Mouse (Mus musculus) lung, embryonic 15.5 days (tissue): Measurements from ENCODE around the gene Lrrc1. TPM values are rescaled to one million over a fixed set of nuclear protein-coding genes. Genes with fewer than 3 reads are reported as not detected.

Experiments
- ATAC-seq: fragments of 200-750 bp; cut with Nextera tagmentation; 2 replicates; pipeline ENCODE4 v1.8.0; 2017; ENCODE audit warnings: moderate number of reproducible peaks, borderline replicate concordance; ENCODE audit not compliant: low FRiP score, low TSS enrichment; ENCODE audit errors: extremely low read depth
- H3K27ac ChIP-seq: fragments of 300-500 bp; sonication (generic); 2 replicates; pipeline ENCODE4 v1.5.1; 2015; ENCODE audit warnings: moderate library complexity, mild to moderate bottlenecking, inconsistent platforms
- H3K27me3 ChIP-seq: fragments of 300-500 bp; sonication (generic); 2 replicates; pipeline ENCODE4 v1.6.1; 2015; ENCODE audit warnings: inconsistent platforms
- H3K36me3 ChIP-seq: fragments of 300-500 bp; sonication (generic); 2 replicates; pipeline ENCODE4 v1.6.1; 2015; ENCODE audit warnings: inconsistent platforms
- H3K4me1 ChIP-seq: fragments of 300-500 bp; sonication (generic); 2 replicates; pipeline ENCODE4 v1.6.1; 2015; ENCODE audit warnings: inconsistent platforms
- H3K4me2 ChIP-seq: fragments of 300-500 bp; sonication (generic); 2 replicates; pipeline ENCODE4 v1.6.1; 2015; ENCODE audit warnings: inconsistent platforms, mild to moderate bottlenecking, moderate library complexity
- H3K4me3 ChIP-seq: fragments of 300-500 bp; sonication (generic); 2 replicates; pipeline ENCODE4 v1.5.1; 2015; ENCODE audit warnings: mild to moderate bottlenecking, inconsistent platforms
- H3K9ac ChIP-seq: fragments of 300-500 bp; sonication (generic); 2 replicates; pipeline ENCODE4 v1.6.1; 2015; ENCODE audit warnings: inconsistent platforms
- H3K9me3 ChIP-seq: fragments of 300-500 bp; sonication (generic); 2 replicates; pipeline ENCODE4 v1.6.1; 2016; ENCODE audit warnings: inconsistent platforms
- WGBS: fragments of 180-500 bp; shearing (Covaris S2); methylation state at CpG from one replicate; pipeline ENCODE4 v1.1.7; 2015; 5-methylcytosine and 5-hydroxymethylcytosine counted together
- polyA plus RNA-seq: library from polyadenylated mRNA; unstranded; fragments of >200 nt; fragmentation: Nextera tagmentation; extraction: Ambion mirVana; gene quantifications from 2 replicates; pipeline ENCODE4 v1.2.1, GENCODE M21; 2015

The Lrrc1 gene
- polyA plus RNA-seq, 1 experiment from 2014 or later = 11.4 TPM

DNA sequence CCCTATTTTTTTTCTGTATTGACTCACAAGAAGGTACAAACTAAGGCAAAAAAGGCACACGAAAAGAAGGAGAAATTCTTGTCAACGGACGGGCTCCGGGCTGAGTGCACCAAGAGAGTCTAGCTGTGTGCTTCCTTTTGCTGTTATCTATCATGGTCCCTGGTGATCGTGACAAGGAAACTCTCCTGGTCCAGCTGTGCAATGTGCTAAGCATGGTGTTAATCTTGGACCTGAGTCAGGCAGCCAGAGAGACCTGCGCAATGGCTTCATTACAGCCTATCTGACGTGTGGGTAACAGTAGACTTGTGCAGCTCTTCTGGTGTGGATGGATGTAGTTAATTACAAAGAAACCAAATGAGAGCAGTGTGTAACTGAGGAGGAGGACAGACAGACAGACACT lies 50.4 kb downstream of the Lrrc1 start:
- H3K4me2 ChIP-seq = no peak overlapping the region
- H3K9ac ChIP-seq = no peak overlapping the region
- H3K4me1 ChIP-seq = 0 out of 2 replicates have a peak, but pooled peaks cover 5% of the 10 kb centered on the region
- no peak overlapping the region for H3K4me3 ChIP-seq
- no peak overlapping the region for H3K27ac ChIP-seq
- ATAC-seq = no peak
- no peaks in the 10 kb centered on the region for H3K36me3 ChIP-seq
- 82% methylated on average over 7 of the region's 7 CpGs for WGBS
- H3K27me3 ChIP-seq = peaks cover 5% of the 10 kb centered on the region; the same call in 1 of the 2 replicates
- no peaks in the 10 kb centered on the region for H3K9me3 ChIP-seq

DNA sequence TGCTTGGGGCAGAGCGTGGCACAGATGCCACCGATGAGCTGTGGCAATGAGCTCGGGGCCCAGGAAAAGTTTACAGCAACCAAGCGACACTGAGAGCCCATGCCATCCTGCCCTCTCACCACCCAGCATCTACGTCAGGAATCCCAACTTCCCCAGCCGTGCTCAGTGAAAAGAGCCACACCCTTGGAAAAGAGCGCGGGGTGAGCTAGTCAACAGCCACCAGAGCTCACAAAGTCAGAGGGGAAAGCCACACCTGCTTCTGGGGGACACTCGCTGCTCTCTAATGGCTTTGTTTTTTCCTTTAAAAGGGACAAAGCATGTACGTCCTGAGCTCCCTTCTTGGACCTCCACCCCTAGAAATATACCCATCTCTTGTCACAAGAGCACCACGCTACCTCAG lies 56.1 kb downstream of the Lrrc1 start:
- H3K27ac ChIP-seq = no peak overlapping the region
- H3K4me2 ChIP-seq = no peak overlapping the region
- peaks cover 27% of the 10 kb centered on the region for H3K4me1 ChIP-seq
- 84% methylated on average over 11 of the region's 11 CpGs for WGBS
- H3K9ac ChIP-seq = no peak overlapping the region
- no peaks in the 10 kb centered on the region for H3K9me3 ChIP-seq
- ATAC-seq = no peak
- H3K4me3 ChIP-seq = no peak overlapping the region
- H3K27me3 ChIP-seq = peaks cover 27% of the 10 kb centered on the region
- H3K36me3 ChIP-seq = no peaks in the 10 kb centered on the region

DNA sequence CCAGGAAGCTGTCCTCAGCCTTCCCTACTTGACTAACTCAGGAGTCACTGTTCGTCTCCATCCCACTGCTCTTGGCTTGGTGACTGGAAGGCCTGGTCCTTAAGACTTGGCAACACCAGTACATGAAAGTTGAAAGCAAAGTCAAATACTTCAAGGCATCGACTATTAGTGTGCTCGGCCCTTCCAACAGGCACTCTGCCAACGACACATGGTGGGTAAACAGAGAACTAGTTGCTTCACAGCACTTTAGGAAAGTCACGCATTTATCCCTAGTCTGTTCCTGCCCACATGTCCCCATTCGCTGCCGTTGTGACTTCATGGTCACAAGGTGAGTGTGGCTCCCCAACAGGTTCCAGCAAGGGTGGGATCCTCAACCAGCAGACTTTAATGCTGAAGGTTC lies 57.2 kb downstream of the Lrrc1 start:
- peaks cover 34% of the 10 kb centered on the region for H3K4me1 ChIP-seq
- H3K9me3 ChIP-seq = no peaks in the 10 kb centered on the region
- H3K27me3 ChIP-seq = peaks cover 27% of the 10 kb centered on the region
- ATAC-seq = peak; percentile 32; the same call in 1 of the 2 replicates
- H3K27ac ChIP-seq = no peak overlapping the region
- no peak overlapping the region for H3K4me2 ChIP-seq
- no peak overlapping the region for H3K4me3 ChIP-seq
- no peaks in the 10 kb centered on the region for H3K36me3 ChIP-seq
- no peak overlapping the region for H3K9ac ChIP-seq
- WGBS = 37% methylated on average over 7 of the region's 7 CpGs

- no peaks in the 10 kb centered on the region for H3K36me3 ChIP-seq
- no peak for ATAC-seq
- WGBS = 63% methylated on average over 12 of the region's 12 CpGs
- H3K4me2 ChIP-seq = no peak overlapping the region
- no peak overlapping the region for H3K9ac ChIP-seq
- peaks cover 41% of the 10 kb centered on the region for H3K4me1 ChIP-seq
- peaks cover 27% of the 10 kb centered on the region for H3K27me3 ChIP-seq
- no peak overlapping the region for H3K4me3 ChIP-seq
- H3K27ac ChIP-seq = no peak overlapping the region
- H3K9me3 ChIP-seq = no peaks in the 10 kb centered on the region
These were observed 58.8 kb downstream of the Lrrc1 start for GRCm38 (mm10) chr9:77485915-77486314.

DNA sequence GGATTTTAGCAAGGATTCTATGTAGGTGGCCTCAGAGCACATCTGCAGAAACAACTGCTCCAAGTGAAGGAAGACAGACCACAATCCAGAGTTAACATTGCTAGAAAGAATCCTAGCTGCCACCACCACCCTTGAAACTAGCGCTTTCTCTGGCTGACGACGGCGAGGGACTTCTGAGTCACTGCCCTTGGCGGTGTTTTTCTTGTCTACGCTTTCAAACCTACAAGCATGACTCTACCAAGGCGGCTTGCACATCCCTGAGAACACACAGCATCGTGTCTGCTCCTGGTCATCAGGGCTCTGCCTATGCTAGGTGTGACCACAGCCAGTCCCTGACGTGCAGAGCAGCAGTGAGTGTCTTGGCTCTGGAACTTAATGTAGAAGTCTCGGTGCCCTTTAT lies 59.9 kb downstream of the Lrrc1 start:
- Histone ChIP-seq H3K4me2 (no peak overlapping the region), H3K9me3 (no peaks in the 10 kb centered on the region), H3K36me3 (no peaks in the 10 kb centered on the region), H3K4me1 (peaks cover 46% of the 10 kb centered on the region), H3K9ac (no peak overlapping the region), H3K27me3 (peaks cover 26% of the 10 kb centered on the region), H3K4me3 (no peak overlapping the region), H3K27ac (no peak overlapping the region)
- WGBS = 89% methylated on average over 10 of the region's 10 CpGs
- no peak for ATAC-seq

GRCm38 (mm10) chr9:77483559-77483958 lies 61.1 kb downstream of the Lrrc1 start:
- WGBS = 36% methylated on average over 3 of the region's 3 CpGs
- no peaks in the 10 kb centered on the region for H3K36me3 ChIP-seq

GRCm38 (mm10) chr9:77482281-77482680 lies 62.4 kb downstream of the Lrrc1 start:
- peaks cover 15% of the 10 kb centered on the region for H3K27me3 ChIP-seq
- H3K9ac ChIP-seq = no peak overlapping the region
- H3K4me3 ChIP-seq = no peak overlapping the region
- H3K4me1 ChIP-seq = peaks cover 41% of the 10 kb centered on the region
- H3K27ac ChIP-seq = no peak overlapping the region
- no peaks in the 10 kb centered on the region for H3K36me3 ChIP-seq
- H3K4me2 ChIP-seq = no peak overlapping the region
- 67% methylated on average over 5 of the region's 5 CpGs for WGBS
- no peak for ATAC-seq
- no peaks in the 10 kb centered on the region for H3K9me3 ChIP-seq

More at GRCm38 (mm10) chr9:77483559-77483958, 61.1 kb downstream of the Lrrc1 start:
- H3K4me3 ChIP-seq = no peak overlapping the region
- no peak overlapping the region for H3K27ac ChIP-seq
- peaks cover 18% of the 10 kb centered on the region for H3K27me3 ChIP-seq
- ATAC-seq = peak; percentile 85; the same call in 1 of the 2 replicates
- no peak overlapping the region for H3K9ac ChIP-seq
- peaks cover 46% of the 10 kb centered on the region for H3K4me1 ChIP-seq
- H3K4me2 ChIP-seq = no peak overlapping the region
- no peaks in the 10 kb centered on the region for H3K9me3 ChIP-seq

GRCm38 (mm10) chr9:77481380-77481779 lies 63.3 kb downstream of the Lrrc1 start:
- H3K27ac ChIP-seq = no peak overlapping the region
- WGBS = 49% methylated on average over 7 of the region's 7 CpGs
- no peak for ATAC-seq
- H3K4me2 ChIP-seq = no peak overlapping the region; the same call in 1 of the 2 replicates
- no peak overlapping the region for H3K9ac ChIP-seq
- H3K4me3 ChIP-seq = no peak overlapping the region
- no peaks in the 10 kb centered on the region for H3K9me3 ChIP-seq
- H3K4me1 ChIP-seq = peaks cover 33% of the 10 kb centered on the region
- H3K36me3 ChIP-seq = no peaks in the 10 kb centered on the region
- H3K27me3 ChIP-seq = peaks cover 13% of the 10 kb centered on the region

- H3K9ac ChIP-seq = no peak overlapping the region
- ATAC-seq = no peak
- no peak overlapping the region for H3K27ac ChIP-seq
- peaks cover 7% of the 10 kb centered on the region for H3K27me3 ChIP-seq
- H3K36me3 ChIP-seq = no peaks in the 10 kb centered on the region
- 53% methylated on average over 9 of the region's 9 CpGs for WGBS
- no peak overlapping the region; the same call in 1 of the 2 replicates for H3K4me2 ChIP-seq
- peaks cover 26% of the 10 kb centered on the region for H3K4me1 ChIP-seq
- H3K9me3 ChIP-seq = no peaks in the 10 kb centered on the region
- H3K4me3 ChIP-seq = no peak overlapping the region
These were observed 63.9 kb downstream of the Lrrc1 start for GRCm38 (mm10) chr9:77480574-77481319.

- Histone ChIP-seq H3K27ac (no peak overlapping the region), H3K36me3 (no peaks in the 10 kb centered on the region), H3K4me2 (no peak overlapping the region), H3K9ac (no peak overlapping the region), H3K4me3 (no peak overlapping the region), H3K9me3 (no peaks in the 10 kb centered on the region), H3K4me1 (peaks cover 26% of the 10 kb centered on the region), H3K27me3 (peaks cover 2% of the 10 kb centered on the region; the same call in 1 of the 2 replicates)
- ATAC-seq = no peak
- 78% methylated on average over 7 of the region's 7 CpGs for whole genome bisulfite sequencing
These were observed 64.7 kb downstream of the Lrrc1 start for GRCm38 (mm10) chr9:77480001-77480400.

- ATAC-seq = no peak
- H3K9ac ChIP-seq = no peak overlapping the region
- no peaks in the 10 kb centered on the region for H3K27me3 ChIP-seq
- H3K36me3 ChIP-seq = no peaks in the 10 kb centered on the region
- no peak overlapping the region for H3K27ac ChIP-seq
- peaks cover 18% of the 10 kb centered on the region for H3K4me1 ChIP-seq
- no peaks in the 10 kb centered on the region for H3K9me3 ChIP-seq
- 78% methylated on average over 10 of the region's 10 CpGs for WGBS
- H3K4me3 ChIP-seq = no peak overlapping the region
- no peak overlapping the region for H3K4me2 ChIP-seq
These were observed 66.3 kb downstream of the Lrrc1 start for GRCm38 (mm10) chr9:77478166-77478920.

DNA sequence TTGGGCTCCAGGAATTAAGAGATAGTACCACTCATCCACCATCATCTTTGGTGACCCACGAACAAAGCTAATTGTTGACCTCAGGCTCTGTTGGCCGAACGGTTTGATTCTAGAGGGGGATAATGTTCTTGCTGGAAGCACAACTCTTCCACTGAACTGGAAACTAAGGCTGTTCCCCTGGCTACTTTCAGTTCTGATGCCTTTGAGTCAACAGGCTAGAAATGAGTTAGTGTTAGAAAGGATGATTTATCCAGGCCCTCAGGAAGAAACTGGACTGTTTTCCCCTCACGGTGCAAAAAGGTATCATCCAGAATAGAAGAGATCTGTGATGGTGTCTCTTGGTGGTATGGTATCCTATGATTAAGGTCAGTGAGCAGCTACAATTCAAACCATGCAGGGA lies 70.1 kb downstream of the Lrrc1 start:
- Histone ChIP-seq H3K27ac (no peak overlapping the region), H3K9me3 (no peaks in the 10 kb centered on the region), H3K36me3 (no peaks in the 10 kb centered on the region), H3K4me2 (no peak overlapping the region), H3K4me3 (no peak overlapping the region), H3K4me1 (0 out of 2 replicates have a peak, but pooled peaks cover 7% of the 10 kb centered on the region), H3K27me3 (no peaks in the 10 kb centered on the region), H3K9ac (no peak overlapping the region)
- WGBS = 87% methylated on average over 4 of the region's 4 CpGs
- no peak for ATAC-seq
